Mouse (Mus musculus) forebrain, embryonic 12.5 days (tissue): Measurements from ENCODE around the gene Hist2h2be. TPM values are rescaled to one million over a fixed set of nuclear protein-coding genes. Genes with fewer than 3 reads are reported as not detected.
"Not testable (repeated sequence)": the region's sequence is repeated elsewhere in the genome, so short reads cannot be mapped to it uniquely, and the experiment has no call there.

Experiments
- ATAC-seq: fragments of 200-750 bp; cut with Nextera tagmentation; 2 replicates; pipeline ENCODE4 v1.8.0; 2017; ENCODE audit warnings: moderate TSS enrichment; ENCODE audit not compliant: low FRiP score
- H3K27ac ChIP-seq: fragments of 300-500 bp; sonication (generic); 2 replicates; pipeline ENCODE4 v1.5.1; 2016; ENCODE audit warnings: mild to moderate bottlenecking
- H3K27me3 ChIP-seq: fragments of 300-500 bp; sonication (generic); 2 replicates; pipeline ENCODE4 v1.6.1; 2016; ENCODE audit warnings: mild to moderate bottlenecking
- H3K36me3 ChIP-seq: fragments of 300-500 bp; sonication (generic); replicated peaks from 2 replicates; pipeline ENCODE4 v1.6.1; 2016; ENCODE audit warnings: mild to moderate bottlenecking
- H3K4me1 ChIP-seq: fragments of 300-500 bp; sonication (generic); 2 replicates; pipeline ENCODE4 v1.6.1; 2016
- H3K4me2 ChIP-seq: fragments of 300-500 bp; sonication (generic); 2 replicates; pipeline ENCODE4 v1.6.1; 2016; ENCODE audit warnings: mild to moderate bottlenecking, moderate library complexity
- H3K4me3 ChIP-seq: fragments of 300-500 bp; sonication (generic); replicated peaks from 2 replicates; pipeline ENCODE4 v1.5.1; 2016; ENCODE audit warnings: mild to moderate bottlenecking
- H3K9ac ChIP-seq: fragments of 300-500 bp; sonication (generic); 2 replicates; pipeline ENCODE4 v1.6.1; 2016; ENCODE audit warnings: mild to moderate bottlenecking
- H3K9me3 ChIP-seq: fragments of 300-500 bp; sonication (generic); 2 replicates; pipeline ENCODE4 v1.6.1; 2016
- WGBS: fragments of 180-500 bp; shearing (Covaris S2); methylation state at CpG from one replicate; pipeline ENCODE4 v1.1.7; 2016; 5-methylcytosine and 5-hydroxymethylcytosine counted together
- polyA plus RNA-seq: library from polyadenylated mRNA; unstranded; fragments of >200 nt; fragmentation: Nextera tagmentation; extraction: Ambion mirVana; gene quantifications from 2 replicates; pipeline ENCODE4 v1.2.1, GENCODE M21; 2016

The Hist2h2be gene
- polyA plus RNA-seq, 1 experiment from 2014 or later = 15.4 TPM

DNA sequence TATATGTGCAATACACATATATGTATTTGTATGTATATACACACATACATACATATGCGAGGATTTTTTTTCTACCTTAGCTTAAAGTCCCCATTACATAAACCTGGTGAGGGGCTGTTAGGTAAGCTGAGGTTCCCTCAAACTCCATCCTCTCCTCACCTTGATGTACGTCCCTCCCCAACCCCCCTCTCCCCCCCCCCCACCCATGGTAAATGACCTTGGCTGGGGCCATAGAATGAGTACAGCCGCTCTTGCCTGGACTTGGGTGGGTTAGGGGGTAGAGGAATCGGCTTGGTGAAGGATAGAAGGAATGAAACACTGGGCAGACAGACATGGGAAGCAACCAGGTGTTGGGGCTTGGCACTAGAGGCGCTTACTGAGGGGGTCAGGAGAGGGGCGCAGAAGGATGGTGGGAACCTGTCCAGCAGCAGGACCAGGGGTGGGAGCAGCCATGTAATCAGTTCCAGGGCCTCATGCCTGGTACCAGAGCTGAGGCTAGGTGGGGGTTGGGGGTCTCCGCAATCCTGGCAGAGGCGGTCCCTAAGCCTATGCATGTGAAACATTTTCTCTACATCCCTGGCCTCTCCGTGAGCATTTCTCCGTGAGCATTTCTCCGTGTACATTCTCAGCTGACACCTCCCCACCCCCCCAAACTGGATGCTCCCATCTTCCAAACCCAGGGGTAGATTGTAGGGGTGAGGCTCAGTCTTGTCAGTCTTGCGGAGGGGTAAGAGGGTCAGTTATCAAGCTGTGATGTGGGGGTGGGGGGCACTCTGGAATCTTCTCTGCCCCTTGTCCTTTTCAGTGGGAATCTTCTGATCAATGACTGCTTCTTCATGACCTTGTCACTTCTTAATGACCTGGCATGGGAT lies 39.2 kb upstream of the Hist2h2be start:
- no peaks in the 10 kb centered on the region for H3K9me3 ChIP-seq
- H3K4me3 ChIP-seq = peak overlapping the region; percentile 56
- H3K4me1 ChIP-seq = peaks cover 26% of the 10 kb centered on the region
- H3K27ac ChIP-seq = peak overlapping the region; percentile 42; the same call in 1 of the 2 replicates
- WGBS = 46% methylated on average over 12 of the region's 12 CpGs
- ATAC-seq = peak; percentile 42
- H3K4me2 ChIP-seq = peak overlapping the region; percentile 83
- peaks cover 5% of the 10 kb centered on the region; the same call in 1 of the 2 replicates for H3K27me3 ChIP-seq
- peaks cover 22% of the 10 kb centered on the region for H3K36me3 ChIP-seq
- peak overlapping the region; percentile 73 for H3K9ac ChIP-seq

DNA sequence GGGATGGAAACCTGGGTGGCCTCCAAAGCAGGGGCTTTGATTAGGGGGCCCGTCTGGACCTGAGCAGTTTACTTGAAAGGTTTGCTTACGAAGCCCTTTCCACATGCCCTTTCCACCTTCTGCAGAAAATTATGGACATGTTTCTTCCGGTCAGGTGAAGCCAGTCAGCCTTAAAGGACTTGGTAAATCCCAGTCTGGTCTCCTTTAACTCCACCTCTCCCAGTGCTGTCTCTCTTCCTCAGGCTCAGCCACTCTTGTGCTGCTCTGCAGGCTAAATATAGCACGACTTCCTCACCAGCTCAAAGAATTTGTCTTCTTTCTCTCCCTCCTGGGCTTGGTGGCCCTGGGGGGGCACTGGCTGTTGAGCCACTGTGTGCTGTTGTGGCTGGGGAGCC lies 38.5 kb upstream of the Hist2h2be start:
- ATAC-seq = no peak
- 29% methylated on average over 4 of the region's 4 CpGs for WGBS
- peaks cover 18% of the 10 kb centered on the region for H3K36me3 ChIP-seq
- H3K4me3 ChIP-seq = peak overlapping the region; percentile 56; the same call in 1 of the 2 replicates
- no peak overlapping the region for H3K9ac ChIP-seq
- H3K4me1 ChIP-seq = peaks cover 26% of the 10 kb centered on the region
- H3K27me3 ChIP-seq = peaks cover 5% of the 10 kb centered on the region; the same call in 1 of the 2 replicates
- H3K9me3 ChIP-seq = no peaks in the 10 kb centered on the region
- peak overlapping the region; percentile 83 for H3K4me2 ChIP-seq
- H3K27ac ChIP-seq = no peak overlapping the region

DNA sequence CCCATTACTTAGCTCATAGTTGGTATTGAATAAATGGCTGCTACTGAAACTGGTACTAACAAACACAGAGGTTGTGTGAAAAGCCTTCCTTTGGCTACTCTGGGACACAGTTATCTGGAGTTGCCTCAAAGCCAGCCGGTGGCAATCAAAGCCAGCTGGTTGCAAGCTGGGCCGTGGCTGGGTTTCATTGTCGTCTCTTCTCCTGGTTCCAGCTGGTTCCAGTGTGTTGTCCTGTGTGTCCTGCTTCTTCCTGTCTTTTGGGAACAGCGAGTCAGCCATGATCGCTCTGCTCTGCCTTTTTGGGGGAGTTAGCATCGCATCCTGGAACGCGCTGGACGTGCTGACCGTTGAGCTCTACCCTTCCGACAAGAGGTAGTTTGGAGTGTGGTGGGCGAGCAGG lies 27.9 kb upstream of the Hist2h2be start:
- Histone ChIP-seq H3K4me2 (no peak overlapping the region), H3K4me3 (no peak overlapping the region), H3K9me3 (peaks cover 4% of the 10 kb centered on the region; the same call in 1 of the 2 replicates), H3K27me3 (no peaks in the 10 kb centered on the region; the same call in 1 of the 2 replicates), H3K36me3 (peaks cover 4% of the 10 kb centered on the region; the same call in 1 of the 2 replicates), H3K27ac (0 out of 2 replicates have a peak overlapping the region, but pooled peaks have one; percentile 13), H3K9ac (no peak overlapping the region), H3K4me1 (peaks cover 11% of the 10 kb centered on the region)
- ATAC-seq = no peak
- WGBS = 70% methylated on average over 12 of the region's 12 CpGs

DNA sequence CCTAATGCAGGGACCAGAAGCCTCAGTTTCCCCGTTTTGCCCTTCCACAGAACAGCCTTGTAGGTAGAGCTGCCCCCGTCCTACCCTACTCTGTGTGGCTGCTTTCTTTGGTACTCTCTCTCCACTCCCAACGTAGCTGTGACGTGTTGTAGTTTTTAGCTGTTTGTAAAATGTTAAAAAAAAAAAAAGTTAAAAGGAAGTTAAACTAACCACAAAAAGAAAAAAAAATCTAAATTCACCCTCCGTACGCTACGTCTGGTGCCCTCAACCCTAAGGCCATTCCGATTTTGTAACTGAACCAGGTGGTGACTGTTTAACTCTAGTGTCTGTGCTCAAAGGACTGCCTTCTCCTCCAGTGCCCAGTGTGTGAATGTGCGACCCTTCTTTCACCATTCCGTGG lies 26.0 kb upstream of the Hist2h2be start:
- 90% methylated on average over 10 of the region's 10 CpGs for WGBS
- Histone ChIP-seq H3K9ac (no peak overlapping the region), H3K27ac (no peak overlapping the region), H3K4me2 (no peak overlapping the region), H3K36me3 (peaks cover 4% of the 10 kb centered on the region; the same call in 1 of the 2 replicates), H3K9me3 (peaks cover 4% of the 10 kb centered on the region; the same call in 1 of the 2 replicates), H3K4me1 (peaks cover 14% of the 10 kb centered on the region), H3K27me3 (peaks cover 10% of the 10 kb centered on the region), H3K4me3 (no peak overlapping the region)
- no peak for ATAC-seq

DNA sequence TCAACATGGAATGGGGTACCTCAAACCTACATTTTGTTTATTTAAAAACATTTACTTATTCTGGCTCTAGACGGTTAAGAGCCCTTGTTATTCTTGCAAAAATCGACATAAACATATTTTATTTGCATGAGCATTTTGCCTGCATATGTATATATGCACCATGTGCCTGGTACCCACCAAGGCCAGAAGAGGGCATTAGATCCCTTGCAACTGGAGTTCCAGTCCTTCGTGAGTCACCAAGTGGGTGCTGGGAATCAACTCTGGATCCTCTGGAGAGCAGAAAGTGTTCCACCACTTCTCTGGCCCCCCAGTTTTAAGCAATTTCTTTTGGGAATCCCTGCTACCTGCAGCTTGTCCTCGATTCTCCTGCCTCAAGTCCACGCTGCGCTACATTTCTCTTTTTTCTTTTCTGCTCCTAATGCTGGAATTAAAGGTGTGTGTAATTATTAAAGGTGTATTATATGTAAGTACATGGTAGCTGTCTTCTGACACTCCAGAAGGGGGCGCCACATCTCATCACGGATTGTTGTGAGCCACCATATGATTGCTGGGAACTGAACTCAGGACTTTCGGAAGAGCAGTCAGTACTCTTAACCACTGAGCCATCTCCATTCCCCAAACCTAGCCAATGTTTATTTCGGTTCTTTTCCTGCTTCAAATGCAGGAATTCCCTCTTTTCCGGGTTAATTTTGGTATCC lies 25.2 kb upstream of the Hist2h2be start:
- Histone ChIP-seq H3K9ac (no peak overlapping the region), H3K27me3 (peaks cover 10% of the 10 kb centered on the region), H3K36me3 (peaks cover 4% of the 10 kb centered on the region; the same call in 1 of the 2 replicates), H3K4me1 (peaks cover 14% of the 10 kb centered on the region), H3K4me3 (no peak overlapping the region), H3K27ac (no peak overlapping the region), H3K4me2 (peak overlapping the region; percentile 94; the same call in 1 of the 2 replicates), H3K9me3 (peaks cover 4% of the 10 kb centered on the region; the same call in 1 of the 2 replicates)
- 94% methylated on average over 11 of the region's 11 CpGs for WGBS
- no peak for ATAC-seq

DNA sequence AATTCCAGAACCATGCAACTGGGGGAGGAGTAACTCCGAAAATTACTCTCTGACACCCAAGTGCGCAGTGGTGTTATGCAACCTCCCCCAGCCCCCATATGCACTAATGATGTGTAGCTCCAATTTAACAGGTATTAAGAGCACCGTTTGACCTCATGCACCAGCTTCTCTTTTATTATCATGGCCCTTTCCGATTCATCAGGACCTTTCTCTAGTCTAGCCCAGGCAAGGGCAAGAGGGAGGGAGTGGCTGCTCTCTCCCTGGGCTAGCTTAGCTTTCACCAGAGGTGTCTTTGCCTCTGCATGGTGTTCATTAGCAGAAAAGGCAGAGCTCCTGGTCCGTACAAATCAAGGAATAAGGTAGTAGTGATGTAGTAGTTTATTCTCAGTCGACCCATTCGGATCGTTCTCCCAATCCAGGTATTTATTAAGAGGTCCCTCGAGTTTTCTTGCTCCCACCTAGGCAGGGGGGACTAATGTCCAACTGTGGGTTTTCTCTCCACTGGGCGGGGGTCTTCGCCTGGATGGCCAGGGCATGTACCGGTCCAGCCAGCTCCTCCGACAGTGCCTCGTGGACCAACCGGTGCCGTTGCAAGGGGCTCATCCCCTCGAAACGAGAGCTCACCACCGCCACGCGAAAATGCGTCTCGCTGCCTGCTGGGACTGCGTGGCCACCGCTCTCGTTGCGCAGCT lies 24.3 kb upstream of the Hist2h2be start:
- WGBS = 20% methylated on average over 27 of the region's 27 CpGs
- Histone ChIP-seq H3K4me1 (peaks cover 14% of the 10 kb centered on the region), H3K4me2 (peak overlapping the region; percentile 94), H3K9me3 (peaks cover 4% of the 10 kb centered on the region; the same call in 1 of the 2 replicates), H3K27me3 (peaks cover 10% of the 10 kb centered on the region), H3K36me3 (peaks cover 4% of the 10 kb centered on the region; the same call in 1 of the 2 replicates), H3K9ac (peak overlapping the region; percentile 92), H3K27ac (peak overlapping the region; percentile 94), H3K4me3 (peak overlapping the region; percentile 64)
- ATAC-seq = peak; percentile 51

DNA sequence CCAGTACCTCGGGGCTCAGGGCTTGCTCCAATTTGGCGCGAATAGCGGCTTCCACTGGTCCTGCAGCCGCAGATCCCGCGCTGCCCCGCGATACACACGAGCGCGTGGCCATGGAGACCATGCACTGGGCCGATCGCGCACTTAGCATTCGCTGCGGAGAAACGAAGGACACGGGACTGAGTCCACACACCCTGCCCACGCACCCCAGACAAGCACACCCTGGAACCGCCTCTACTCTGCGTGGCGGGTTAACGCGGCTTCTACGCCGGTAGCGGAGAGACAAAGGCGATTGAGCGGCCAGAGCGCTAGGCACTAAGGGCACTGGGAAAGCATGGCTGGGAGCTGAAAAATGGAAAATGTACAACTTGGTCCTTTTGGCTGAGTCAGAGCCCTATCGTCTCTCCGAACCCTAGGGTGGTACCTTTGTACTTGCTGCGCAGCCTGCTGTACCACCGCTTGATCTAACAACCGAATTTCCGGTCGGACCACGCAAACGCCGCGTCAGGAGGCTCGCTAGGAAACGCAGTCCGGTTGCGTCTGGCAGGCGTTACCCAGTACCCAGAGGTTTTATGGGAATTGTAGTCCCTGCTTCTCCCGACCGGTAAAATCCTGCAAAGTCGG lies 23.7 kb upstream of the Hist2h2be start:
- H3K9ac ChIP-seq = peak overlapping the region; percentile 92
- peaks cover 4% of the 10 kb centered on the region; the same call in 1 of the 2 replicates for H3K36me3 ChIP-seq
- H3K27me3 ChIP-seq = peaks cover 10% of the 10 kb centered on the region
- peaks cover 14% of the 10 kb centered on the region for H3K4me1 ChIP-seq
- peak; percentile 95 for ATAC-seq
- peaks cover 4% of the 10 kb centered on the region; the same call in 1 of the 2 replicates for H3K9me3 ChIP-seq
- peak overlapping the region; percentile 94 for H3K27ac ChIP-seq
- peak overlapping the region; percentile 64 for H3K4me3 ChIP-seq
- WGBS = under 1% methylated on average over 50 of the region's 50 CpGs
- H3K4me2 ChIP-seq = peak overlapping the region; percentile 94

DNA sequence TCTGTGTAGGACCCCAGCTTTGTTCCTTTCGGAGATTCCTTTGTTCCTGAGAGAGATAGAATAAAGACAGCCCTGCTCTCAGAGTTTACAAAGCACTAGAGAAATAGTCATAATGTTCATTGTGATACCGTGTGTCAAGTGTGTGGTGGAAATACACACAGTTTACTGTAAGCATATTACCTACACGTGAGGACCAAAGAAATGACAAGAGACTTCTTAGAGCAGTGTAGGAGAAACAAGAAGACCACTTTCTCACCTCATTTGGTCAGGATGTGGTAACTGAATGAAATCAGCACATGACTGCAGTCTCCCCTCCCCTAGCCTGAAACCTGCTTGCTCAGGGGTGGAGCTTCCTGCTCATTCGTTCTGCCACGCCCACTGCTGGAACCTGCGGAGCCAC lies 22.7 kb upstream of the Hist2h2be start:
- peak; percentile 27; the same call in 1 of the 2 replicates for ATAC-seq
- WGBS = 2% methylated on average over 6 of the region's 6 CpGs
- H3K27me3 ChIP-seq = peaks cover 10% of the 10 kb centered on the region
- H3K9me3 ChIP-seq = peaks cover 4% of the 10 kb centered on the region; the same call in 1 of the 2 replicates
- 0 out of 2 replicates have a peak overlapping the region, but pooled peaks have one; percentile 92 for H3K9ac ChIP-seq
- peaks cover 4% of the 10 kb centered on the region; the same call in 1 of the 2 replicates for H3K36me3 ChIP-seq
- no peak overlapping the region for H3K27ac ChIP-seq
- H3K4me2 ChIP-seq = peak overlapping the region; percentile 94
- peak overlapping the region; percentile 64 for H3K4me3 ChIP-seq
- peaks cover 14% of the 10 kb centered on the region for H3K4me1 ChIP-seq

DNA sequence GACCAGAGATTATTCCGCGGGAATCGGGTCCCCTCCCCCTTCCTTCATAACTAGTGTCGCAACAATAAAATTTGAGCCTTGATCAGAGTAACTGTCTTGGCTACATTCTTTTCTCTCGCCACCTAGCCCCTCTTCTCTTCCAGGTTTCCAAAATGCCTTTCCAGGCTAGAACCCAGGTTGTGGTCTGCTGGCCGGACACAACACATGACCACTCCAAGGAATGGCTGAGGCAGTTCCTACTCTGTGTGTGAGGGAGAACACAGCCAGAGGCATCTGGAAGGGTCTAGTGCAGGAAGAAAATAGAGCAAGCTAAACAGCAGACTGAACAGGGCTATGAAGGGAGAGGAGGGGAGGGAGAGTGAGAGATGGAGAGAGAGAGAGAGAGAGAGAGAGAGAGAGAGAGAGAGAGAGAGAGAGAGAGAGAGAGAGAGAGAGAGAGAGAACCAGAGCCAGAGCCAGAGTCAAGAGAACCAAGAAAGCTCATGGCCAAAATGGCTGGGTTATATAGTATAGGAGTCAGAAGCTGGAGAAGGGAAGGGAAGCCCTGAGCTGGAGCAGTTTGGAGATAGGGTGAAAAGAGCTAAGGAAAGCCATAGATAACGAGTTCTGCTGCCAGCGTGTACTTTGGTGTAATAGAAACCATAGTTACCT lies 22.2 kb upstream of the Hist2h2be start:
- not testable (repeated sequence) for H3K36me3 ChIP-seq, H3K4me3 ChIP-seq, H3K27ac ChIP-seq, H3K27me3 ChIP-seq, ATAC-seq, H3K9me3 ChIP-seq, H3K9ac ChIP-seq
- 29% methylated on average over 8 of the region's 8 CpGs for WGBS
- Histone ChIP-seq H3K4me2 (peak overlapping the region; percentile 94; the same call in 1 of the 2 replicates), H3K4me1 (peaks cover 14% of the 10 kb centered on the region)

DNA sequence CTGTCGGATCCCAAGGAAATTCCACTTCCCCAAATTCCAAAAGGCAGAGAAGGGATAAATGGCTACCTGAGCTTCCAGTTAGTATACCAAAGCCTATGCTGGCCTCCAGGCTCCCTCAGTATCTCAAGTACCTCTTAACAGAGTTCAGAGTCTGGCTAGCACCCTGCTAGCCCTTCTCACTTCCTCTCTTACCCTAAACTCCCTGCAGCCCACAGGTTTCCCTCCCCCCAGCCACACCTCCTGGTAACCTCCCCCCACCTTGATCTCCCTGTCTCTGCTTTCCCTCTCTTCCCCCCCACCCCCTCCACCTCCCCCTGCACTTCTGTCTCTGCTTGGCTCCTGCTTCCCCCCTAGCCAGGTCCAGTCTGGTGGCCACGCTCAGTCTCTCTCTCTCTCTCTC lies 21.2 kb upstream of the Hist2h2be start:
- peaks cover 4% of the 10 kb centered on the region; the same call in 1 of the 2 replicates for H3K36me3 ChIP-seq
- peaks cover 10% of the 10 kb centered on the region for H3K27me3 ChIP-seq
- peaks cover 4% of the 10 kb centered on the region; the same call in 1 of the 2 replicates for H3K9me3 ChIP-seq
- no peak overlapping the region for H3K4me2 ChIP-seq
- WGBS = 85% methylated on average over 2 of the region's 2 CpGs
- peaks cover 14% of the 10 kb centered on the region for H3K4me1 ChIP-seq
- H3K4me3 ChIP-seq = no peak overlapping the region
- no peak overlapping the region for H3K9ac ChIP-seq
- no peak overlapping the region for H3K27ac ChIP-seq
- ATAC-seq = no peak

DNA sequence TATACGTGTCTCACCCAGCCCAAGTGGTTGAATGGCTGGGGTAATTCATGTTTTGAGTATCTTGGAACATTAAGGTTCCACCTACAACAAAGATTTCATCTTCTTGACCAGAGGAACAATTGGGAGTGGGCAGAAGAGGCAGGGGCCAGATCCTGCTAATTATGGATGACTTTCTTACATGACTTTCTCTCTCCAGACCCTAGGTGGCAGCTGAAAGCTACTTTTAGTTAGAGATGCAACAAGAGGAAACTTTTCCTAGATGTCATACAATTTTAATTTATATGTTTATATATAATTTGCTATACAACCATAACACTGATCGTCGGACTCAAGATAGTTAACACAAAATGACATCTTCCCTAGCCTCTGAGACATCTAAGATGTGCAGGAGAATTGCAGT lies 13.1 kb upstream of the Hist2h2be start:
- no peak overlapping the region for H3K4me3 ChIP-seq

More for the DNA sequence above, 13.1 kb upstream of the Hist2h2be start:
- no peaks in the 10 kb centered on the region for H3K9me3 ChIP-seq
- no peak overlapping the region for H3K27ac ChIP-seq
- no peak overlapping the region for H3K4me2 ChIP-seq
- peaks cover 3% of the 10 kb centered on the region; the same call in 1 of the 2 replicates for H3K4me1 ChIP-seq
- 0 out of 2 replicates have a peak, but pooled peaks cover 3% of the 10 kb centered on the region for H3K27me3 ChIP-seq
- H3K36me3 ChIP-seq = no peaks in the 10 kb centered on the region
- ATAC-seq = no peak
- WGBS = 86% methylated on average over 3 of the region's 3 CpGs
- no peak overlapping the region for H3K9ac ChIP-seq
